Mouse (Mus musculus) heart, postnatal 36 days (tissue): ENCODE measurements around the gene Ankrd17. TPM values are rescaled to one million over a fixed set of nuclear protein-coding genes. Genes with fewer than 3 reads are reported as not detected.

Experiments used
- DNase-seq, 2 experiments: peaks; one replicate each; pipeline ENCODE4 v3.0.0; 2021 to 2022
- intact Hi-C: fragments of 180-260 bp; cut with DNase I; formaldehyde crosslinking; loops from one replicate; pipeline ENCODE4 v1.15.1; 2025
- total RNA-seq, 2 experiments: library from RNA; stranded (reverse); gene quantifications; 2 replicates each; pipeline ENCODE4 v1.2.3; 2021

Gene Ankrd17
- 10 to 100 TPM; 65.9 to 68.3 TPM for total RNA-seq

DNA sequence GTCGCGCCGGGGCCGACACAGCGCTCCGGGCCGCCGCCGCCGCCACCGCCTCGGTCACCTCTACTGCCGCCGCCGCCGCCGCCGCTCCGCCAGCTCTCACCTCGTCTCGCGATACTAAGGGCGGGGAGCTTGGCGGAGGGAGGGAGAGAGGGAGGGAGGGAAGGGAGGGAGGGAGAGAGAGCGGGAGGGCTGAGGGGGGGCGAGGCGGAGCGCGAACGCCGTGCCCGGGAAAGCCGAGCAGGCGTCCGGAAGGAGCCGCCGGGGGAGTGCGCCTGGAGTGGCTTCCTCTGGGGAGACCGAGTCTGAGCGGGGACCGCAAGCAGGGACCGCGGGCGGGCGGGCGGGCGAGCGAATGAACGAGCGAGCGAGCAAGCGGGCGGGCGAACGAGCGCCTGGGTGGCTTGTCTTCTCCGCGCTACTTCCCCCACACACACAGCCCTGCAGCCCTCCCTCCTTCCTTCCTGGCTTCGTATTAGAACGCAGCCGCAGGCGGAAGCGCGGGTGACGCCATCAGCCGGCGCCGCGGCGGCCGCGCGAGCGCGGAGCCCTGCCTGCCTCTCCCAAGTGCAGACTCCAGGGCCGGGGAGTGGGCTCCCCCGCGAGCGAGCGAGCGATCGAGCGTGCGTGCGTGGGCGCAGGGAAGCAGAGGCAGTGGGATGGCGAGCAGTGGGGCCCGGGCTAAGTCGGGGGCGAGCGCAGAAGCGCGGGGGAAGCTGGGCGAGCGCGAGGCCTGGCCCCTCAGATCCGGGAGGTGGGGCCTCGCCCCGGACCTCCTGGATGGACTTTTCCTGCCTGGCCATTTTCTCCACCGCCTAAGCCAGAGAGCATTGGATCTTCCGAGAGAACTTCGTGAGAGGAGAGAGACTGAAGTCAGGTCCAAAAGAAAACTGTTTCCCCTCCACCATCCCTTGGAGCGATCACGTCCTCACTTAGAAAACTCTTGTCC, at the start of gene Ankrd17:
Ankrd17 (minus strand) TSS at position 457 of the 946 bp plus-strand sequence.
- DNase-seq = peak; percentile 90 to 93
- intact Hi-C loops = loop anchor here (1.0 kb wide), 1 partner anchor 143 kb away; no protein-coding TSS in a partner anchor

- intact Hi-C loops = no loop called here
- DNase-seq = no peak
These were observed 48.5 kb upstream of the Ankrd17 start for GRCm38 (mm10) chr5:90414925-90415295.

DNA sequence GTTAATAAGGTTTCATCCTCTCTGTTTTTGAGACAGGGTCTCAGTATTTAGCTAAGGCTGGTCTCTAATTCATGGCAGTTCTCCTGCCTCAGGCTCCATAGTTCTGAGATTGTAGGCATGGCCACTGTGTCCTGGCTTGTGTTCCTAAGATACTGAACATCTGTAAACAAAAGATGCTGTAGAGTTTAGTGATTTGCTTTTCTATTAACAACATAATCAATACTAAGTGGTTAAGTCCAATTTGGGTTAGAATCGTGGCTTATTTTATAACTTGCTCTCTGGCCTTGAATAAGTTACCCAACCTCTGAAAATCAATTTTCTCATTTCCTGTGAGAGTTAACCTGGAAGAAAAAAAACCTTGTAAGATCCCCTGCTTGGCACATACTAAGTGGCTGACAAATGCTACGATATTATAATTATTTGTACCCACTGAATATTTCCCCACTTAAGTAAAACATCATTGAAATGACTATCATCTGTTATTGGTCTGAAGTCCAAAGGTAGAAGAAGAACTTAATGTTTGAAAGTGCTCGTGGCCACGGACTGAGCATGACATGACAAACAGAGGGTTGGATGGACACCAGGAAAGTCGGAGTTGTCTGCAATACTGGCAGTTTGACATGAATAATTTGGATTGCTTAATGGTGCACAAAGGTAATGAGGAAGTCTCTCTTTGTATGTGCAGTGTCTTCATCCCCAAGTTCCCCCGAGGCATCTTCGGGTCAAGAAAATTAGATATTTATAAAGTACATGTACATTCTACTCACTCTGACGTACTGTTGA, 48.0 kb upstream of the Ankrd17 start:
- intact Hi-C loops = no loop called here
- no peak for DNase-seq

DNA sequence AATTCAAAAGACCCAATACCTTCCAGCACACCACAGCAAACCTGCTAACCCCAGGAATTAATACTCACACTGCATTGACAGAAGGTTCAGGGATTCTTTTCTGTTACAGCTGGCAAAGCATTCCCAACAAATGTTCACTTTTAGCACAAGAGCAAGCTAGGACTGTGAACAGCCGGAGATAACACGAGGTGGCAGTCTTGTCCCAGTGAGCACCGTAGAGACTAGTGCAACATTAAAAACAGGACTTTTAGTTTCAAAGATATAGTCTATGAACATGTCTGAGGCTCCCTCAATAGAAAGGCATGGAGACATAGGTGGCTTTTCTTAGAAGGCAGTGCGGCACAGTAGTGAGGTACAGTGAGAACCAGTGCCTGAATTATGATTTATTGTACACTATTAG, 38.8 kb upstream of the Ankrd17 start:
- intact Hi-C loops = loop anchor here (5.0 kb wide), 2 partner anchors 97 to 247 kb away; no protein-coding TSS in a partner anchor
- DNase-seq = no peak

GRCm38 (mm10) chr5:90396817-90397216, 30.4 kb upstream of the Ankrd17 start:
- intact Hi-C loops = no loop called here
- DNase-seq = no peak

DNA sequence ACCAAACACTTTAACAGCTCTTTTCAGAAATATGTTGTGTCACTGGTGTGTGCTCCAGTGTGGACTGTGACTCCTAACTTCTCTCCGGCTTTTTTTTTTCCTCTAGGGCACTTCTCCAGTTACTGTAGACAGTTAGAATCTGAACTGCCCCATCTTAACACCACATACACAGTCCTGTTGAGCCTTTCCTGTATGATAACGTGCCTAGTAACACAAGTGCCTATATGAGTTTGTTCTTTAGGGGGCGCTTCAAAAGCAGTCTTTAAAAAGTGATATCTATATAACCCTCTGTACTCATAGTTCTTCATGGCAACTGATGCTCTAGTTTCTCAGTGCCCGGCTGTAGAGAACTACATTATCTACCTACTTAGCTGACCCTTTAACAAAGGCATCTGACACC, 27.9 kb upstream of the Ankrd17 start:
- intact Hi-C loops = no loop called here
- no peak for DNase-seq

DNA sequence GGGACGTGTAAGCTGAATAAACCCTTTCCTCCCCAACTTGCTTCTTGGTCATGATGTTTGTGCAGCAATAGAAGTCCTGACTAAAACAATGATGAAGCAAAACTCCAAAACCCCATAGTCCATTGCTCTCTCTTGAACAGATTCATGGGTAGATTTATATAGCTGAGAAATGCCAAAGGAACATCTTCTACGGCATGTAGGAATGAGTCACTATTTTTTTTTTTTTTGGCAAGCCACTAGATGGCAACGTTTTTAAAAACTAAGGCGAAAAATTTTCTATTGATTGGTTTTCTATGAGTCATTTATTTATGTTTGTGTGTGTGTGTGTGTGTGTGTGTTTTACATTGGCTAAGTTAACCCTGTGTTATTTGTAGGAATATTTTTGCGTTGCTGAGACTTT, 27.4 kb upstream of the Ankrd17 start:
- intact Hi-C loops = no loop called here
- no peak for DNase-seq

DNA sequence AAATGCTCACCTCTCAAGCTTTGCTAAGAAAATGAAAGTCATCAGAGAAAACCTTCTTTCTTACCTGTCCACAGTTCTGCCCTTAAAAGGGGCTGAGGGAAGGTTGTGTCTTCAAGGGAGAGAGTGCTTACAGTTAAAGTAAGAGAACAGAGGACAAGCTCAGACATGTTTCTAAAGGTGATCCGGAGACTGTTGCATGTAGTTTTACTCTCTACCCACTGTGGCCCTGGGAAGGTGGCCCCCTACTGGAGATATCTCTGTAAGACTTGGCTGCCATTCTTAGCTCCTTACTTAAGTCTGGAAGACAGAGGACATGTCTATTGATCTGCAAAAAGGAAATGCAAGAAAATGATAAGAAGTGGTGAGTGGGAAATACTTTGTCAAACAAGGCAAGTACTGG, 16.7 kb upstream of the Ankrd17 start:
- no peak for DNase-seq
- intact Hi-C loops = no loop called here

- intact Hi-C loops = no loop called here
- DNase-seq = no peak
These were observed 15.1 kb upstream of the Ankrd17 start for GRCm38 (mm10) chr5:90381458-90381857.

DNA sequence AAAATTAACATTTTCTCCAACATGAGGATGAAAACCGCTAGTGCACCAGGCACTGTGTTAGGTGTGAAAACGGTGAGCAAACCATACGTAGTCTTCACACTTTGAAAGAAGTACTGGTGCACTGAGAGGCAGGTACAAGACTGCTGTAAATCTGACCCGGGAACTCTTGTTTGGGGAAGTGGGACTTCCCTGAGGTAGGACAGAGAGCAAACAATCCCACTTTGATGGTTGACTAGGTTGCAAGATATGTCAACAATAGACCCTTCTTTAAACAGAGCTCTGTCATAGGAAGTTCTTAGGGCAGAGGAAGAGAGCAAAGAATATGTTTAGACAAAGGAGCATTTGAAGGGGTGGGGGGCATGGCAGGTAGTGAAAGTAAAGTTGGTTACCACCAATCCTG, 7.3 kb upstream of the Ankrd17 start:
- DNase-seq = no peak
- intact Hi-C loops = no loop called here

GRCm38 (mm10) chr5:90370401-90370800, 4.0 kb upstream of the Ankrd17 start:
- intact Hi-C loops = no loop called here

DNA sequence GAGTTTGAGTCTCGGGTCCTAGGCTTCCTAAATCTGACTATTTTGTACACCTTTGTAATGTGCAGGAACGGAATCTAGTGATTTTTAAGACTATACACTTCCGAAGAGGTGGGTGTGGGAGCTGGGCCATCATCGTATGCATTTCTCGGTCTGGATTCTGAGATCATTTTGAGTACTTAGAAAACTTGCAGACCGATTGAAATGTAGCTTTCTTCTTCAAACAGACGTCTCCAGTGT, 608 bp upstream of the Ankrd17 start, which contains the start of gene Gm9958:
Gm9958 (plus strand) TSS at position 138 of the 237 bp plus-strand sequence.
- DNase-seq = no peak
- intact Hi-C loops = no loop called here

More at GRCm38 (mm10) chr5:90370401-90370800, 4.0 kb upstream of the Ankrd17 start:
- no peak for DNase-seq

- intact Hi-C loops = loop anchor here (2.0 kb wide), 1 partner anchor 79 kb away; no protein-coding TSS in a partner anchor
- peak; percentile 37 to 56 for DNase-seq
These were observed 1.0 kb downstream of the Ankrd17 start for GRCm38 (mm10) chr5:90365141-90365951.

- peak; percentile 69 to 74 for DNase-seq
- intact Hi-C loops = loop anchor here (2.0 to 5.0 kb wide), 2 partner anchors 62 to 78 kb away; no protein-coding TSS in a partner anchor
These were observed 1.9 kb downstream of the Ankrd17 start for GRCm38 (mm10) chr5:90364526-90364925.

DNA sequence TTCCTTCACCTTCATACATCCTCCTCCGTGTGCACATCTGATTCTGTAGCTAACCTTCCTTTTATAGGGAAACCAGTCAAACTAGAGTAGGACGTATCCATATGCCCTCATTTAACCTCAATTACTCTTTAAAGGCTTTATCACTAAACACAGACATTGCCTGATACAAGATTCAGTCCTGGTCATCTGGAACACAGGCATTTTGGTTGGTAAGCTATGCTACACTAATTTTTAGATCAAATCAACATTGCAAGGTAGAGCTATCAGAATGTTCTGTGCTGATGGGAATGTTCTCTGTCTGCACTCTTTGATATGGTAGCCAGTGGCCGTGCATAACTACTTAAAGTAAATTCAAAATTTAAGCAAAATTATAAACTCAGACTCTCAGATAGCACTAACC, 10.6 kb downstream of the Ankrd17 start:
- DNase-seq = no peak
- intact Hi-C loops = no loop called here

- intact Hi-C loops = no loop called here
These were observed 12.6 kb downstream of the Ankrd17 start for GRCm38 (mm10) chr5:90353552-90354317.

GRCm38 (mm10) chr5:90346877-90347276, 19.5 kb downstream of the Ankrd17 start:
- intact Hi-C loops = no loop called here
- no peak for DNase-seq

More at GRCm38 (mm10) chr5:90353552-90354317, 12.6 kb downstream of the Ankrd17 start:
- DNase-seq = no peak

DNA sequence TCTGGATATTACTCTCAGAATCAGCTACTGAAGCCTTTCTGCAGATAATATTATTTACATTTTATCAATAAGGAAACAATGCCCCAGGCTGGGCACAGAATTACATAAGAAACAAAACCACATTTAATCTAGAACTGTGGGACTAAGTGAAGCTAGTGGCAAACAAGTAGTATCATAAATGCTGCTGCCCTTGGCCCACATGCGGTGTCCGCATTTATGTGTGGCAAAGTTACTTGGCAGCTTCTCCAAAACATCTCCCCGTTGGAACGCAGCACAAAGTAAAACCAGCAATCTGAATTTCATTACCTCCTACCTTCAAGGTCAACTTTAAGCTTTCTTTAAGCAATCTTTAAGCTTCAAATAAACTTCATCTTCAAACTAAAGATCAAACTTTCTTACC, 25.5 kb downstream of the Ankrd17 start:
- no peak for DNase-seq
- intact Hi-C loops = no loop called here

GRCm38 (mm10) chr5:90339953-90340343, 26.4 kb downstream of the Ankrd17 start:
- intact Hi-C loops = no loop called here
- DNase-seq = no peak
